Mouse (Mus musculus) heart, adult 18-20 months (tissue): ENCODE measurements around the gene Usp33. TPM values are rescaled to one million over a fixed set of nuclear protein-coding genes. Genes with fewer than 3 reads are reported as not detected.

ENCODE experiments used
- DNase-seq, 2 experiments: peaks; one replicate each; pipeline ENCODE4 v3.0.0; 2021 to 2022; ENCODE audit warnings: mixed read lengths in 1 of 2
- total RNA-seq, 2 experiments: library from RNA; stranded (reverse); gene quantifications; 2 replicates each; pipeline ENCODE4 v1.2.3; 2021

Usp33 gene
- total RNA-seq, 2 experiments from 2014 or later = 22.2 to 24.3 TPM

DNA sequence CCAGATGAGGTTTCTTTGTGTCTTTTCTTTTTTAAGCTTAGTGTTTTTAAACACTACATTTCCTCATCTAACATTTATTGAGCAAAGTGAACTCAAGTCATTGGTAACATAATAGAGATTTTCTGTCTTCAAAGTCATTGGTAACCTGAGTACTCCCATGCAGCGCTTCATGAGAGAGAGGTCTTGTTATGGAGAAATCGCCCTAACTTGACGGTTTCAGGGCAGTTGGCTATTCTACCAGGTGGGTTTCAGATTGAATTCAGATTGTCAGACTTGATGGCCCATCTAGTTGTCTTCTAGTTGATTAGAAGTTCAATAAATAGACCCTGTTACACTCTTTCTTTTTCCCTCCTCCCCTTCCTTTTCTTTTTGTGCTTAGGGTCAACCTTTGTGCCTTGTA is 54.6 kb downstream of the Usp33 start:
- DNase-seq = no peak

DNA sequence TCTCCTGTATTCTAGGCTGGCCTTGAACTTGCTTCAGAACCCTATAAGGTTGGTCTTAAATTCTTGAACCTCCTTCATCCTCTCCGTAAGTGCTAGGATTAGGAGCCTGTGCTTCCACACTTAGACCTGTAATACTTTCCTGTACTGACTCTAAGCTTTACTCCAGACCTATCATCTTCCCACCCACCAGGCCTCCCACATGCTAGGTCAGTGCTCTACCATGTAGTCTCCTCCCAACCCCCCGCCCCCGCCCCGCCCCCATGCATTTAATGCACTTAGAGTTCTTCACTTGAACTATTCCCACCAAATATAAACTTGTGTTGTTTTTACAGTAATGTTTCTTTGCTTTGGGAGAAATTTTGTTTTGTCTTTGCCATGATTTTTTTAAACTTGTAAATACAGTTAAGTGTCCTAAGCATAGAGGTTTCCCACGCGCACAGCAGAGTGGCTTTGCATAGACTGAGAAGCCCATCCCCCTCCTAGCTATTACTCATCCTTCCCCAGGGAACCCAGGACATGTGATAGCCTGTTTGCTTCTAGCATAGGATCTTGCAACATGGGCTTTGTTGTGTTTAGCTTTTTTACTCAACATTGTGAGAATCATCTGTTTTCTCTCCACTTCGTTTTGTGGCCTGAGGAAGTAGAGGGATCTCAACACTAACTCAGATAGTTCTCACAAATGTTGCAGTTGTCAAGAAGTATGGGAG is 55.8 kb downstream of the Usp33 start:
- DNase-seq = peak; percentile 80 to 84

- DNase-seq = no peak
Measured at GRCm38 (mm10) chr3:152402671-152403066, 56.4 kb downstream of the Usp33 start.

DNA sequence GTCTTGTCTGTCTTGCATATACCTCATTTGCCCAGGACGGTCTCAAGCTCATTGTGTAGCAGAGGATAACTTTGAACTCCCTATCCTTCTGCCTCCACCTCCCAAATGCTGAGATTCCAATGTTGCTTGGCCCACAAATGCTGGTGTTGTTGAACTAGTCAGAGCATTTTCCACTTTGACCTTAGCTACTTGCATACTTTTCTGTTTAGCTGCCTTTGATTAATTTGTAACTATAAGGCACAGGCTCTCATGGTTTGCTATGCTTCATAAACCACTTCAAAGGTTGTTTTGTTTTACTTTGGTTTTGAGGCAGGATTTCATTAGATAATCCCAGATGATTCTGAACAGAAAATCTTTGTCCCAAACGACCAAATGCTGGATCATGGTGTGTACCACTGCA is 57.5 kb downstream of the Usp33 start:
- no peak for DNase-seq

DNA sequence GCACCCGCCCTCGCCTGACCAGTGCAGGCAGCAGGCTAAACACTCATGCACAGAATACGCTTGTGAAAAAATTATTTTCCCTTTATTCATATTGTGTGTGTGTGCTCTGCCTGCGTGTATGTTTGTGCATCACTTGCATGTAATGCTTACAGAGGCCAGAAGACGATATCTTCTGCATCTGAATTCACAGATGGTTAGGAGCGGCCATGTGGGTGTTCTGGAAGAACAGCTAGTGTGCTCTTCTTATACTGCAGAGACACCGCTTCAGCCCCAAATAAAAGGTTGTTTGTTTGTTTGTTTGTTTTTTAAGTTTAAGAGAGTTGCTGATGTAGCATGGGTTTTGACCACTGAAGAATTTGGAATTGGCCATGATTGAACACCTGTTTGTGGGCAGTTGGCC is 59.1 kb downstream of the Usp33 start:
- DNase-seq = no peak

- DNase-seq = no peak
Measured at GRCm38 (mm10) chr3:152405978-152406640, 59.8 kb downstream of the Usp33 start.

GRCm38 (mm10) chr3:152410980-152411551 is 64.8 kb downstream of the Usp33 start:
- DNase-seq = no peak

GRCm38 (mm10) chr3:152412362-152412761 is 66.1 kb downstream of the Usp33 start:
- DNase-seq = no peak

DNA sequence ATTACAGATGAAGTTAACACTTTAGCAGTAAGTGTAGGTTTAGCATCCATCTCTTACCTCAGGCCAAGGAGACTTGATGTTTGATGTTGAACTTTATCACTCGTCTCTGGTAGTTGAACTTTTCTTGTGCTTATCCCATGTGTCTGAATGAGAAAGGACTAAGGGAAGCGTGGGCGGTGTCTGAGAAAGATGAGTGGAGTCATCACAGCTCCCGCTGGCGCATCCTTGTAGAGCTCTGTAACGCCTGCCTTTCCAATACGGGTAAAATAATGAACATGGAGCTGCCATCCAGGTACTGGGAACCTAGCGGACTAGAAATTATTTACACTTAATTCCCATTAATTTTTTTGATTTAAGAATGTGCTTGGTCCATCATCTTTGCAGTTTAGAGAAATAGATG is 82.6 kb downstream of the Usp33 start:
- no peak for DNase-seq

GRCm38 (mm10) chr3:152432677-152433076 is 86.4 kb downstream of the Usp33 start:
- no peak for DNase-seq

DNA sequence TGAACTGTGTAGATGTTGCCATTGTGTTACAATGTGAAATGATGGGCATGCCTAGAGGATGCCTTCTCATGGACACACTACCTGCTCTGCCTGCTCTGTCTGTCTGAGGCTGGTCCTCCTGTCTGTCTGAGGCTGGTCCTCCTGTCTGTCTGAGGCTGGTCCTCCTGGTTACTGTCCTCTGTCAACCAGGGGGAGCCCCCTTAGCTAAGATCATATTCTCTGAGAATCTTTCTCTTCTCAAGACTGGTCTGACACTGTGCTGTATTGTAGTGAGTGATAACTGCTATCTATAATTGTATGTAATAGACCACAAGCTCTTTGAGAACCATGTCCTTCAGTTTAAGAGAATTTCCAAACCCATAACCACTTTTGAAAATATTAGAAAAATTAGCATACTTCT is 89.3 kb downstream of the Usp33 start:
- DNase-seq = no peak

DNA sequence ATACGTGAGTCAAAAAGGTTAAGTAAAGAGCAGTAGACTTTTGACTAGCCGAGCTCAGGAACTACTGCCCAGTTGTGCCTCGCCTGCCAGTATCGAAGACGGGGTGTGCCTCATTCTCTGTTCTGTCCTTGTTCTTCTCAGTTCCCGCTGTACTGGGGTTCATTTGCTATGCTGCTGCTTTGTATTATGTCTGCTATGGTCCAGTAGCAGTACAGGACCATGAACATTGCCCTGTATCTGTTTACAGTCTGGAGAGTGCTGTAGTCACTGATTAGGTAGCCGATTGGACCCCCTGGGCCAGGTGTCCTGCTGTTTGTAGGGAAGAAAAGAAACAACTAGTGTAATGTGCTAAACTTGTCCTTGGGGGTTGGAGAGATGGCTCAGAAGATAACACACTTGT is 91.8 kb downstream of the Usp33 start:
- no peak for DNase-seq

DNA sequence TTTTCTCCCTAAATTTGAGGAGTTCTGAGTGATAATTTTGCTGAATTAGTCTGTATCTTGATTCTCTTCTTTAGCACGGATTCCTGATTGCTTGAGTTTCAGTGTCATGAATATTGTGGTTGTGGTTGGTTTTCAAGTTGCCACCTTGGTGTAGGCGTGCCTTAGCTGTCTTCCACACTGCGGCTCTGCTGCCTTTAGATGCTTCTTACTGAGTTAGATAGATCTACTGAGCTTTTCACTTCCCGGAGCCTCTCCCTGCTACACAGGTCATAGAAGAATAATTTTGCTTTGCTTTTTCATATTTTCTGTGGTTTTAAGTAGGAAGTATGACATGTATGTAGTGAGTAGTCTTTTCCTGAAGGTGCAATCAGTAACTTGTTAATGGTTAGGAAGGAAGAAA is 96.5 kb downstream of the Usp33 start:
- no peak for DNase-seq

Other genes with a start within 250 kb of the Usp33 start
- gene Gipc2, start 180.2 kb upstream of the Usp33 start, total RNA-seq = 1 to 10 TPM; 4.4 to 5.0 TPM
- gene Dnajb4, start 136.2 kb upstream of the Usp33 start, total RNA-seq = 100 to 1,000 TPM; 118 to 137 TPM
- gene Fubp1, start 136.1 kb upstream of the Usp33 start, total RNA-seq = 10 to 100 TPM; 51.2 to 52.5 TPM
- 100 to 1,000 TPM; 321 to 331 TPM for gene Nexn, start 80.1 kb upstream of the Usp33 start, total RNA-seq
- gene Miga1, start 6.1 kb upstream of the Usp33 start, total RNA-seq = 10 to 100 TPM; 10.8 to 14.7 TPM
- gene Zzz3, start 49.0 kb downstream of the Usp33 start, total RNA-seq = 10 to 100 TPM; 20.3 to 23.4 TPM